Mouse (Mus musculus): ENCODE measurements around the gene Get4.
A peak's percentile ranks its signal among the peaks of the same experiment; 100 is the strongest.

Gene Get4

DNA sequence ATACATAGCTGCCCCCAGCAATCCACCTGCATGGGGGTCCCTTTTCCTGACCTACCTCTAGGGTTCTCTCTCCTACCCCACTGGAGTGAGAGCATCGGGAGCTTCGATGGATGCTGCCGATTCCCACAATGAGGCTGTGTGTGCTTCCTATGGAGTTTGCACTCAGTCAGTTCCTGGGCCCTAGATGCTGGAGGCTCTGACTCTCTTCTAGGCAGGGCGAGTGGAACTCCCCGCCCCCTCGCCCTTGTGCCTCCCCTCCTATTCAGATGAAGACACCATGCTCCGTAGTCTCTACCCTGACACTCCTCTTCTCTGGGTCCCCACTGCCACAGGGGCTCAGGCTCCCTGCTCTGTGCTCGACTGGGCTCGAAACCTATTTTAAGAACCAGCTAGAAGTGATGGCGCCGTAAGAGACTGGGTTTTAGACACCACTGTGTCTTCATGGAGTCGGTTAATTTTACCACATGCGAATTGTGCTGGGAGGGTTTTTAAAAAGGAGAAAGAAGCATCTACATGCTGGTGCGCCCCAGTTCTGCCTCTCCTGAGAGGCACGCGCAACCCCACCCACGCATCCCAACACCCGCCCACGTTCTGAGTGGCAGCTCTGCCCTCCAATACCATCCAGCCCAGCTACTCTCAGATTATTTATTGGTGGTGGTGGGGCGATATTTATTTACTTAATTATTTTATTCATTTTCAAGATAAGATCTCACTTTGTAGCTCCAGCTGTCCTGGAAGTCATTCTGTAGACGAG, 65.8 kb downstream of the Get4 start:
- DNase-seq (ENCODE audit: low read depth, low spot score), result peak; percentile 64
